Mouse (Mus musculus): ENCODE data around the gene Kctd2.

GRCm38 (mm10) chr11:115453306-115453705, 33.4 kb downstream of the Kctd2 start:
- no peak for TF ChIP-seq USF2 (conservative IDR thresholded peaks at IDR 0.05; ENCODE audit: low read depth, low read length)
- TF ChIP-seq POLR2A (IDR thresholded peaks at IDR 0.05; ENCODE audit: low read depth, low read length) = no peak
- no peak for TF ChIP-seq MAX (IDR thresholded peaks at IDR 0.05; ENCODE audit: low read length)
- no peak for TF ChIP-seq HCFC1 (IDR thresholded peaks at IDR 0.05; ENCODE audit: low read depth, low read length)
- TF ChIP-seq MYC (IDR thresholded peaks at IDR 0.05; ENCODE audit: low read depth, low read length) = no peak
- no peak for TF ChIP-seq ZNF384 (IDR thresholded peaks at IDR 0.05; ENCODE audit: low read depth, low read length)
- no peak for TF ChIP-seq NRF1 (IDR thresholded peaks at IDR 0.05; ENCODE audit: low read depth, low read length)
- TF ChIP-seq CTCF (conservative IDR thresholded peaks at IDR 0.05 in 1 of 2, IDR thresholded peaks at IDR 0.05 in 1 of 2; ENCODE audit: low read depth in 2 of 2, low read length in 2 of 2) = no peak

All from CH12.LX (cell line).